In genomic region chr10:66433490-66433889, GRCm38 (mm10) we compare ENCODE assay signal across 16 mouse cellular contexts.
"Had no signal": no experiment of that assay in that cellular context is flagged by ENCODE, and none has a peak within 500 bp of the region (broad histone marks: within the 10 kb centered on the region; RNA-seq: fewer than 3 reads in every experiment).

No protein-coding gene starts in this region.

- DNase-seq: gastrocnemius, adult 2 months; gastrocnemius, postnatal 10 days; gastrocnemius, postnatal 25 days; heart, adult 18-20 months; heart, postnatal 10 days; kidney, adult 11 months; kidney, adult 2 months; kidney, adult 9 months; kidney, postnatal 14 days; kidney, postnatal 36 days; layer of hippocampus, adult 9-11 months; layer of hippocampus, postnatal 36 days; left cerebral cortex, postnatal 4 days had no signal

- ATAC-seq: hindbrain, postnatal 0 days; intestine, embryonic 16.5 days; liver, embryonic 12.5 days had no signal
